11 mouse cellular contexts compared by ENCODE assay signal in genomic region chr6:115997726-115998311, GRCm38 (mm10). TPM values are rescaled to one million over a fixed set of nuclear protein-coding genes. Genes with fewer than 3 reads are reported as not detected.
A peak's percentile ranks its signal among the peaks of the same experiment; 100 is the strongest.
DNase-seq lines count a peak whose midpoint lies in the region; ATAC-seq lines count a peak whose summit lies in the region.
"Had no signal": no experiment of that assay in that cellular context is flagged by ENCODE, and none has a peak within 500 bp of the region (broad histone marks: within the 10 kb centered on the region; RNA-seq: fewer than 3 reads in every experiment).

No protein-coding gene starts in this region.

- peak overlapping the region; percentile 97 for H3K27ac ChIP-seq in kidney, embryonic 16.5 days (ENCODE audit: low read length)
- H3K27ac ChIP-seq in embryonic facial prominence, embryonic 10.5 days (replicated peaks): peak overlapping the region; percentile 67
- H3K27ac ChIP-seq in embryonic facial prominence, embryonic 13.5 days: peak overlapping the region; percentile 44
- peak overlapping the region; percentile 50; the same call in 1 of the 2 replicates for H3K27ac ChIP-seq in limb, embryonic 12.5 days
- H3K27ac ChIP-seq: neural tube, embryonic 12.5 days had no signal

- H3K27me3 ChIP-seq in kidney, embryonic 16.5 days (ENCODE audit: insufficient read depth, low read length): 0 out of 2 replicates have a peak, but pooled peaks cover 7% of the 10 kb centered on the region
- peaks cover 46% of the 10 kb centered on the region for H3K27me3 ChIP-seq in embryonic facial prominence, embryonic 10.5 days (replicated peaks; ENCODE audit: low read depth, poor library complexity, severe bottlenecking)
- H3K27me3 ChIP-seq in embryonic facial prominence, embryonic 13.5 days: peaks cover 23% of the 10 kb centered on the region
- H3K27me3 ChIP-seq in limb, embryonic 12.5 days: peaks cover 28% of the 10 kb centered on the region

- H3K4me1 ChIP-seq in kidney, embryonic 16.5 days (ENCODE audit: insufficient read depth, low read length): peaks cover 44% of the 10 kb centered on the region
- H3K4me1 ChIP-seq in embryonic facial prominence, embryonic 10.5 days: peaks cover 64% of the 10 kb centered on the region
- H3K4me1 ChIP-seq in embryonic facial prominence, embryonic 13.5 days: peaks cover 52% of the 10 kb centered on the region
- peaks cover 32% of the 10 kb centered on the region for H3K4me1 ChIP-seq in limb, embryonic 12.5 days (replicated peaks)

- no peak overlapping the region for H3K4me2 ChIP-seq in kidney, embryonic 16.5 days (replicated peaks; ENCODE audit: low read depth, low read length)
- H3K4me2 ChIP-seq in embryonic facial prominence, embryonic 13.5 days: no peak overlapping the region
- H3K4me2 ChIP-seq in limb, embryonic 12.5 days: no peak overlapping the region
- H3K4me2 ChIP-seq: neural tube, embryonic 12.5 days had no signal

- H3K9ac ChIP-seq in kidney, embryonic 16.5 days (replicated peaks; ENCODE audit: low read length): peak overlapping the region; percentile 19; the same call in 1 of the 2 replicates
- H3K9ac ChIP-seq in embryonic facial prominence, embryonic 13.5 days: no peak overlapping the region
- H3K9ac ChIP-seq in limb, embryonic 12.5 days (replicated peaks): no peak overlapping the region
- H3K9ac ChIP-seq: neural tube, embryonic 12.5 days had no signal

- H3K36me3 ChIP-seq in kidney, embryonic 16.5 days (ENCODE audit: insufficient read depth, low read length): no peaks in the 10 kb centered on the region
- no peaks in the 10 kb centered on the region for H3K36me3 ChIP-seq in embryonic facial prominence, embryonic 10.5 days (replicated peaks)
- H3K36me3 ChIP-seq in embryonic facial prominence, embryonic 13.5 days: no peaks in the 10 kb centered on the region
- no peaks in the 10 kb centered on the region for H3K36me3 ChIP-seq in limb, embryonic 12.5 days
- H3K36me3 ChIP-seq: neural tube, embryonic 12.5 days had no signal

- H3K4me3 ChIP-seq in kidney, embryonic 16.5 days (ENCODE audit: low read length): no peak overlapping the region
- H3K4me3 ChIP-seq in embryonic facial prominence, embryonic 10.5 days: peak overlapping the region; percentile 26; the same call in 1 of the 2 replicates
- H3K4me3 ChIP-seq in embryonic facial prominence, embryonic 13.5 days: no peak overlapping the region
- no peak overlapping the region for H3K4me3 ChIP-seq in limb, embryonic 12.5 days (replicated peaks)
- H3K4me3 ChIP-seq: neural tube, embryonic 12.5 days had no signal

- DNase-seq in kidney, adult 8-10 months: no peak
- peak; percentile 69 for DNase-seq in embryonic facial prominence, embryonic 10.5 days (ENCODE audit: low spot score)
- DNase-seq in right cerebral cortex, postnatal 14 days: no peak
- DNase-seq in spleen, postnatal 4 days (ENCODE audit: low spot score in 2 of 2): no peak

- H3K9me3 ChIP-seq in kidney, embryonic 16.5 days (ENCODE audit: low read length): no peaks in the 10 kb centered on the region
- H3K9me3 ChIP-seq in embryonic facial prominence, embryonic 10.5 days: no peaks in the 10 kb centered on the region
- no peaks in the 10 kb centered on the region for H3K9me3 ChIP-seq in embryonic facial prominence, embryonic 13.5 days
- H3K9me3 ChIP-seq in limb, embryonic 12.5 days: no peaks in the 10 kb centered on the region
- H3K9me3 ChIP-seq: neural tube, embryonic 12.5 days had no signal

- no peak for ATAC-seq in kidney, embryonic 16.5 days (ENCODE audit: low FRiP score, low TSS enrichment)
- ATAC-seq in embryonic facial prominence, embryonic 13.5 days (ENCODE audit: insufficient number of reproducible peaks, insufficient read depth, low FRiP score, low TSS enrichment, low read depth): no peak
- no peak for ATAC-seq in limb, embryonic 12.5 days (ENCODE audit: insufficient number of reproducible peaks, insufficient read depth, low FRiP score, low TSS enrichment, low read depth)
- ATAC-seq: forebrain, embryonic 16.5 days had no signal

- WGBS in kidney, embryonic 16.5 days: 7% methylated on average over 3 of the region's 3 CpGs
- WGBS in embryonic facial prominence, embryonic 10.5 days: 12% methylated on average over 3 of the region's 3 CpGs
- WGBS in embryonic facial prominence, embryonic 13.5 days: 15% methylated on average over 3 of the region's 3 CpGs
- WGBS in limb, embryonic 12.5 days: 19% methylated on average over 3 of the region's 3 CpGs

RNA-seq across cellular contexts. Expression of gene Plxnd1, which starts 3.0 kb away (rescaled TPM):
- 55.5 and 62.4 TPM in 2 replicates for polyA plus RNA-seq in kidney, embryonic 16.5 days (2015; fragmentation: Nextera tagmentation; extraction: Ambion mirVana)
- polyA plus RNA-seq in embryonic facial prominence, embryonic 10.5 days (2016; fragmentation: Nextera tagmentation; extraction: Ambion mirVana): 26.8 and 28.1 TPM in 2 replicates
- 25.2 and 40.3 TPM in 2 replicates for polyA plus RNA-seq in embryonic facial prominence, embryonic 13.5 days (2015; fragmentation: Nextera tagmentation; extraction: Ambion mirVana)
- polyA plus RNA-seq in limb, embryonic 12.5 days (2016; fragmentation: Nextera tagmentation; extraction: Ambion mirVana): 25.2 and 27.5 TPM in 2 replicates

RNA-seq across cellular contexts. Expression of gene H1foo, which starts 53.1 kb away (rescaled TPM):
- polyA plus RNA-seq in kidney, embryonic 16.5 days (2015; fragmentation: Nextera tagmentation; extraction: Ambion mirVana): not detected in 2 replicates
- not detected in 2 replicates for polyA plus RNA-seq in embryonic facial prominence, embryonic 10.5 days (2016; fragmentation: Nextera tagmentation; extraction: Ambion mirVana)
- not detected in 2 replicates for polyA plus RNA-seq in embryonic facial prominence, embryonic 13.5 days (2015; fragmentation: Nextera tagmentation; extraction: Ambion mirVana)
- not detected in 2 replicates for polyA plus RNA-seq in limb, embryonic 12.5 days (2016; fragmentation: Nextera tagmentation; extraction: Ambion mirVana)
- polyA plus RNA-seq: cortical plate, adult 2 months; forebrain, embryonic 16.5 days; neural tube, embryonic 12.5 days; small intestine, adult 2 months had no signal

Comparison
In these comparisons a context has a peak if more than half of its experiments do, and no peak if none do; other contexts are left out.
1. H3K27ac ChIP-seq: peak in every context shown above with its lines; median percentile 97 in kidney, embryonic 16.5 days; 67 in embryonic facial prominence, embryonic 10.5 days; 50 in limb, embryonic 12.5 days; 44 in embryonic facial prominence, embryonic 13.5 days.